Mouse (Mus musculus) naive thymus-derived CD4-positive, alpha-beta T cell, adult 5 months (primary cell): ENCODE measurements around the gene Triobp. TPM values are rescaled to one million over a fixed set of nuclear protein-coding genes. Genes with fewer than 3 reads are reported as not detected.

Source experiments
- polyA plus RNA-seq: library from polyadenylated mRNA; unstranded; fragments of 100-300 nt; shearing (Covaris generic); gene quantifications from one replicate; pipeline ENCODE4 v1.2.1, GENCODE M21; 2017

The Triobp gene
- 51.9 TPM for polyA plus RNA-seq

DNA sequence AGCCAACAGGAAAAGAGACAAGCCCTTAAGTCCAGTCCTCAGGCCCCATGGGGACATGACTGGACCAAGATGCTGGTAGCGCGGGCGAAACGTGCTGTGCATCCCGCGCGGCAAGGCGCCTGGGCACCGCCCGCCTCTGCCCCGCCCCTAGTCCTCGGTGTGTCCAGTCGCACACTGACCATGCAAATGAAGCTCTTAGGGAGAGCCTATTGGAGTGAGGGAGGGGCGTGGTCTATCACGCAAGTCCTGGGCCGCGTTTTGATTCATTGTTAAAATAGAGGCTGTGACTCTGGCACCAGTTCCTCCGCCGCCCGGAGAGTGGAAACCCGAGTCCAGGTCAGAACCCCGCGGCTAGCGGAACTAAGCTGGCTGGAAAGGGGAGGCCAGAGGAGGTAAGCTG is at the start of gene Triobp:
Gene Triobp, plus strand, starts transcription at position 68 of the 400 bp plus-strand sequence.

DNA sequence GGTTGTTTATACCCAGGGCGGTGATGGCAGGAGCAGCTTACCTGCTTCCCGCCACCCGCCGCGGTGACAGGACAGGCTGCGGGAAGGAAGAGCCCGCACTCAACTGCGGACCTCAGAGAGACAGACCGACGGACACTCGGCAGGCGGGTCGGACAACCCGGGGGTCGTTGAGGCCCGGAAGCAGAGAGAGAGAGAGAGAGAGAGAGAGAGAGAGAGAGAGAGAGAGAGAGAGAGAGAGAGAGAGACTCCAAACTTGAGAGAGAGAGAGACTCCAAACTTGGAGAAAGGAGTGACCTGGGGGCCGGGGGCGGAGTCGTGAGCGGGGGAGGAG is 48.1 kb upstream of the Triobp start, which contains the start of gene Gm49510:
Gene Gm49510, plus strand, starts transcription at position 259 of the 331 bp plus-strand sequence.

DNA sequence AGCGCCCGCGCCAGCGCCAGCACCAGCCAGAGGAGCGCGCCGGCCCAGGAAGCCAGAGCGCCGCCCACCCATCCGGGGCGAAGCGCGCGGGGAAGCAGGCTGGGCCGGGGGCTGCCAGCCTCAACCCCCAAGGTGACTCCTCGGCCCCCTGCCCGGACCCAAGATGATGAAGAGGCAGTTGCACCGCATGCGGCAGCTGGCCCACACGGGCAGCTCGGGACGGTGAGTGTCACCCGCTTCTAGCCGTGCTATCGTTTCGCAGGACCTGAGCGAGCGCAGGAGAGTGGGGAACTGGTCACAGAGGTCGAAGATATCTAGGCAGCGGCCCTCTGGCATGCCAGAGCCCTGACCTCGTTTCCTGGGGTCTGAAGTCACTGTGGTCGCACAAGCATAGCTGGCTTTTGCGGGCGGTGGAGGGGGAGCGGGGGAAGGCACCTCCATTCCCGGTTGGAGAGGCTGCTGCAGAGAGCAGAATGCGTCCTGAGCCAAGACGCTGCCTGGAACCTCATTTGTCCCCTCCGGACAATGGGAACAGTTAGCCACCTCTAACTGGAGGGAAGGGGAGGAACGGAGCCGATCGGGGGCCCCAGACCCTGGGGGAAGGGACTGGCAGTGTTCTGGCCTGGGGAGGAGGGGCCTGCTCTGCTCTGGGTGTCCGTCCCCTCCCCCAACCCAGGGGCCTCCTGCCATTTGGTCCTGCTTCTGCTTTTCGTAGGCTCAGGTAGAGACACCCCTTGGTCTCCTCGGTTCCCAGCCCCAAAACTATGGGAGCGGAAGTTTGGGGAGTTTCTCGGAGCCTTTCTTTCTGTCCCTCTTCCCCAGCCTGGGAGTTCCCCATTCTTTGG is 47.6 kb upstream of the Triobp start, which contains the start of gene Sh3bp1:
Gene Sh3bp1, plus strand, starts transcription at position 29 of the 845 bp plus-strand sequence.

DNA sequence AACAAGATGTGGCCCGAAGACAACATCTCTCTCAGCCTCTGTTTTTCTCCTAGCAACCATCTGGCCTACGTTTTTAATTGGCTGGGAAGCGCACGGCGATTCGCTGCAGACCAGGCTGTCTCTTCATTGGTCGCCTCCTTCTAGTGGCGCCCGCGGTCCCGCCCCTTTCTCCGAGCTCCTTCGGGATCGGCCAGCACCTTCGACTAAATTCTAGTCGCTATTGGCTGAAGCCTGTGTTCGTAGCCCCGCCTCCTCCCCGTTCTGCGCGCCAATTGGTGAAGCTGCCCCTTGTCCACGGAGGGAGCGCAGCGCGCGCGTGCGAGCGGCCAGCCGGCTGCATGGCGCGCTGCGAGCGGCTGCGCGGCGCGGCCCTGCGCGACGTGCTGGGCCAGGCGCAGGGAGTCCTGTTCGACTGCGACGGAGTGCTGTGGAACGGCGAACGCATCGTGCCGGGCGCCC is 33.9 kb upstream of the Triobp start, which contains the start of gene Pdxp:
Gene Pdxp, plus strand, starts transcription at position 288 of the 459 bp plus-strand sequence.

DNA sequence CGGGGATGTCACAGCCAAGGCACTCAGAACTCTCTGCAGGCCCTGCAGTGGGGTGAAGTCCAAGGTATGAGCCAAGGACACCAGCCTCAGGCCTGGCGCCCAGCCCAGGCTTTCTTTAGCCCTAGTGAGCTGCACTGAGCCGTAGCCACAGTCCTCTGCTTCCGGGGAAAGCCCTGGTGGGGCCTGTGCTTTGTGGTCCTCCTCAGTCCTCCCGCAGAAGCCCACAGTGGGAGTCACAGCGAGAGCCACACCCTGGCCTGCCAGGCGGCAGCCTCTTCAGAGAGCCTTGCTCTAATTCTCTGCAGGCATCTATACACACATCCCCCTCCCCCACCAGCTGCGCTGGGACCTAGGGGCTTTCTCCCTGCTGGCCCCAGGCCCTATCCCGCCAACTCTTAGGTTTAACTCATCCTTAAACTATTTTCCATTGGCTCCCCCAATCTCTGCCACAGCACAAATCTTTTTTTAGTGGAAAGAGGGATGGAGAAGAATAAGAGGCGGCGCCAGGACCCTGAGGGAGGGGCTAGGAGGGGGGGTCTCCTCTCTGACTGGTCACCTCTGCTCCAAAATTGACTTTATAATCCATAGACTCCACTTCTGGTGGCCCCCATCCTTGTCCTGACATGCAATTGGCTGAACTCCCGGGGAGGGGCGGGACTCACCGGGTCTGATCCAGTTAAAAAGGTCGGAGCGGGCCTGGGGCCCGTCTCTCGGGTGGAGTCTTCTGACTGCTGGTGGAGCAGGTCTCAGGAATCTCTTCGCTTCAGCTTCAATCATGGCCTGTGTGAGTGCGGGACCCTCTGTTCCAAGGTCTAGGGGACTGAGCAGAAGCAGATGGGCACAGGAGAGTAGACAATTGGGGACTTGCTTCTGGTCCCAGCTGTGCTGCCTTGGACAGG is 21.3 kb upstream of the Triobp start, which contains the start of gene Lgals1:
Gene Lgals1, plus strand, starts transcription at position 705 of the 899 bp plus-strand sequence.

DNA sequence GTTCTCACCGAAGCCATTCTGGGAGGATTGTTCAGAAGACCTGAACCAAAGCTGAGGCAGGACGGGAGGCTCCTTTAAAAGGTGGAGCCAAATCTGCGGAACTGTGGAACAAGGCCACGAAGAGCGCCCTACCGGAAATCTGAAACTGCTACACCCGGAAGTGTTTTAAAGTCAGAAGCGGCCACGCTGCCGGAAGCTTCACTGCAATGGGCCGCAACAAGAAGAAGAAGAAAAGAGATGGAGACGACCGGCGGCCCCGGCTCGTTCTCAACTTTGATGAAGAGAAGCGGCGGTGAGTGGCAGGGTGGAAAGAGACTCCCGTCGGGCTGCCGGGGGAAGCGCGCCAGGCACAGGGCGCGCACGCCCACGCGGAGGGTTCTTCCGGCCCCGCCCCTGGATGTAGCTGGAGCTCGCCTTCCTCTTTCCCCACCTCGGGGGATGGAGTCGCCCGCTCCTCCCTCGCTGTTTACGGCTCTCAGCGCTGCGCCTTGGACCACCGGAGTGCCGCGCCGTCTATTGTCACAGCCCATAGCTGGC is 12.7 kb upstream of the Triobp start, which contains the start of gene Nol12:
Gene Nol12, plus strand, starts transcription at position 150 of the 537 bp plus-strand sequence.

DNA sequence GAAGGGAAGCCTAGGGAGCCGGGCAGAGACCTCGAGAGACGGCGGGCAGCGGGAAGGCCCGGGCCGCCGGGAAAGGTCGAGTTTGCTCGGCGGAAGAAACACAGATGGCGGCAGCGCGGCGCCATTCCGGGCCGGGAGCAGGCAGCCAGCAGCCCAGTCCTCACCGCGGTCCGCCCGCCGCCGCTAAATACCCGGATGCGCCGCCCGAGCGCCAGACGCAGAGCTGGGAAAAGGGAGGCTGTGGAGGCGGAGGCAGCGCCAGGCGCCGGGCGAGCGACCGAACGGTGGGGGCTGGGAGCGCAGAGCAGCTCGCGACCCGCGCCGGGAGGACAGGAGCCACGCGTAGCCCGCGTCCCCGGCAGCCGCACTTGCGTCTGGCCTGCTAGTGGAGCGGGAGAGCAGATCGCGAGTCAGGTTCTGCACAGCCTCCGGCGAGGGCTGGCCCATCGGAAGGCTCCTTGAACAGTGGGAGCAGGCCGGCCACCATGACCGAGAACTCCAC is 80.8 kb downstream of the Triobp start, which contains the start of gene H1f0:
Gene H1f0, plus strand, starts transcription at position 214 of the 502 bp plus-strand sequence.

DNA sequence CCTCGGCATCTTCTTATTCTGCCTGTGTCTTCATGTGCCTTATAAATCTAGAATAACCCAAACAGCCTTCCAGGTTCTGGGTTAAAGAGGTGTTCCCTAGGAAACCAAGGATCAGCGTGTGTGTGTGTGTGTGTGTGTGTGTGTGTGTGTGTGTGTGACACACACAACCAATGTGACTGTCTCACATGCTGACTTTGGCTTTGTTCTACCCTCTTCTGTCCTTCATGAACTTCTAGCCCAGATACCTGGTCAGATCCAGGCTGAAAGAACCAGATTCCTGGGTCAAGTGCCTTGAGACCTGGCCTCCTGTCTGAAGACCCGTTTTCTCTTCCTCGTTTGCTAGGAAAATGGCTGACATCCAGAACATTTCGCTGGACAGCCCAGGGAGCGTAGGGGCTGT is 94.1 kb downstream of the Triobp start, which contains the start of gene Galr3:
Gene Galr3, plus strand, starts transcription at position 301 of the 400 bp plus-strand sequence.

Other genes with a start within 250 kb of the Triobp start
- gene Elfn2, start 229.0 kb upstream of the Triobp start, polyA plus RNA-seq: not detected
- 120 TPM for gene Mfng, start 174.2 kb upstream of the Triobp start, polyA plus RNA-seq
- 0.26 TPM for gene Card10, start 144.7 kb upstream of the Triobp start, polyA plus RNA-seq
- gene Cdc42ep1, start 105.1 kb upstream of the Triobp start, polyA plus RNA-seq: 0.14 TPM
- not detected for gene Lgals2, start 92.2 kb upstream of the Triobp start, polyA plus RNA-seq
- gene Gga1, start 70.5 kb upstream of the Triobp start, polyA plus RNA-seq: 76.2 TPM
- gene Gm49510, start 48.1 kb upstream of the Triobp start, polyA plus RNA-seq: 1.9 TPM
- gene Sh3bp1, start 48.0 kb upstream of the Triobp start, polyA plus RNA-seq: 194 TPM
- 10.2 TPM for gene Pdxp, start 33.8 kb upstream of the Triobp start, polyA plus RNA-seq
- gene Lgals1, start 21.0 kb upstream of the Triobp start, polyA plus RNA-seq: 102 TPM
- 31.9 TPM for gene Nol12, start 12.8 kb upstream of the Triobp start, polyA plus RNA-seq
- 11.4 TPM for gene H1f0, start 80.7 kb downstream of the Triobp start, polyA plus RNA-seq
- gene Galr3, start 94.2 kb downstream of the Triobp start, polyA plus RNA-seq: not detected
- gene Ankrd54, start 115.2 kb downstream of the Triobp start, polyA plus RNA-seq: 51.8 TPM
- gene Eif3l, start 127.5 kb downstream of the Triobp start, polyA plus RNA-seq: 113 TPM
- gene Micall1, start 161.2 kb downstream of the Triobp start, polyA plus RNA-seq: 46.2 TPM
- 84.0 TPM for gene Polr2f, start 193.3 kb downstream of the Triobp start, polyA plus RNA-seq
- gene 1700088E04Rik, start 193.5 kb downstream of the Triobp start, polyA plus RNA-seq: 1.6 TPM
- gene Sox10, start 217.5 kb downstream of the Triobp start, polyA plus RNA-seq: not detected